Comparison of ENCODE assay signal across 22 mouse cellular contexts in the genomic region with DNA sequence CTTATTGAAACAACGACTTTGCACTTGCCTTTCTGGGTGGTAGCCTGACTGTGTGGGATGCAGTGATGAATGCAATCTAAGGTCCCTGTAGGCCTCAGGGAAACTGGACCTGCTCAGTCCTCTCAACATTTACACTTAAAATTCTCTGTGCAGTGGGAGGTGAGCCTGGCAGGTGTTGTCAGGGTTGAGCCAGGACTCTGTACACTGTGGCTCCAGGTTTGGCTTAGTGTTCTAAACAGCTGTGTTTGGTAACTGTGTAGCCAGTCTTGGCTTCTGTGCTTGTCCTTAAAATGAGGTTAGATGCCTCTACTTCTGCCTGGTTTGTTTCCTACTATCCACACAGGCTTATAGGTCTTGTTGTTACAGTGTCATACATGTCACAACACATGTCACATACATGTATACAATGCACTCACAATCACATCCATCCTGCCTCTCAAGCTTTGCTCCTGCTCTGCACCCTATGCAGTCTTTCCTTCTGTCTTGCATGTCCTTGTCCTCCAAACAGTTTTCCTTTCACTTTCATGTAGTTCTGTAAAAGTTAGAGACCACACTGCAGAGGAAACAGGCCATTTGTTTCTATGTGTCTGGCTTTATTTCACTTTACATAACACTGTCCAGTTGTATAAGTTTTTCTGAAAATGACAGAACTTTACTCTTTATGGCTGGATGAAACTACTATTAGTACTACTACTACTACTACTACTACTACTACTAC.
DNase-seq lines count a peak whose midpoint lies in the region; ATAC-seq and TF ChIP-seq lines count a peak whose summit lies in the region.
"Had no signal": no experiment of that assay in that cellular context is flagged by ENCODE, and none has a peak within 500 bp of the region (broad histone marks: within the 10 kb centered on the region; RNA-seq: fewer than 3 reads in every experiment).

No protein-coding gene starts in this region.

- H3K9me3 ChIP-seq in forebrain, embryonic 10.5 days: no peaks in the 10 kb centered on the region
- no peaks in the 10 kb centered on the region for H3K9me3 ChIP-seq in forebrain, postnatal 0 days (ENCODE audit: low read length)
- H3K9me3 ChIP-seq in intestine, embryonic 14.5 days (ENCODE audit: control insufficient read depth, low read length): no peaks in the 10 kb centered on the region
- H3K9me3 ChIP-seq in intestine, postnatal 0 days (ENCODE audit: control insufficient read depth): no peaks in the 10 kb centered on the region
- H3K9me3 ChIP-seq: forebrain, embryonic 12.5 days; hindbrain, embryonic 13.5 days; limb, embryonic 12.5 days had no signal

- peak; percentile 5 for DNase-seq in forebrain, embryonic 10.5 days (ENCODE audit: extremely low spot score, low spot score)
- no peak for DNase-seq in forebrain, postnatal 0 days
- peak; percentile 50 for DNase-seq in intestine, embryonic 14.5 days (ENCODE audit: low spot score)
- DNase-seq in T-cell, adult 2 months (ENCODE audit: low spot score): no peak
- DNase-seq in testis, postnatal 10 days (ENCODE audit: low spot score): no peak
- DNase-seq: adrenal gland, postnatal 25 days; cerebellum, postnatal 36 days; kidney, postnatal 4 days; layer of hippocampus, adult 9-11 months; lung, postnatal 14 days; right cerebral cortex, postnatal 14 days had no signal

- TF ChIP-seq CTCF in forebrain, postnatal 0 days (IDR thresholded peaks at IDR 0.05; ENCODE audit: low read depth): no peak
- TF ChIP-seq CTCF in intestine, postnatal 0 days (IDR thresholded peaks at IDR 0.05; ENCODE audit: low read depth): no peak

- no peak overlapping the region for H3K27ac ChIP-seq in forebrain, embryonic 10.5 days
- no peak overlapping the region for H3K27ac ChIP-seq in forebrain, postnatal 0 days (ENCODE audit: low read depth, low read length)
- no peak overlapping the region for H3K27ac ChIP-seq in intestine, embryonic 14.5 days (ENCODE audit: low read depth)
- no peak overlapping the region for H3K27ac ChIP-seq in intestine, postnatal 0 days (ENCODE audit: low read depth, low read length)
- peak overlapping the region; percentile 68 for H3K27ac ChIP-seq in brown adipose tissue, adult 24 weeks (replicated peaks; ENCODE audit: low read depth, low read length)
- H3K27ac ChIP-seq: forebrain, embryonic 12.5 days; hindbrain, embryonic 13.5 days; limb, embryonic 12.5 days had no signal

- no peaks in the 10 kb centered on the region for H3K27me3 ChIP-seq in forebrain, embryonic 10.5 days (ENCODE audit: poor library complexity, severe bottlenecking)
- H3K27me3 ChIP-seq in forebrain, postnatal 0 days (ENCODE audit: insufficient read depth, low read length): no peaks in the 10 kb centered on the region
- H3K27me3 ChIP-seq in intestine, embryonic 14.5 days (replicated peaks; ENCODE audit: control insufficient read depth, insufficient read depth, low read length): no peaks in the 10 kb centered on the region
- no peaks in the 10 kb centered on the region for H3K27me3 ChIP-seq in intestine, postnatal 0 days (replicated peaks; ENCODE audit: control insufficient read depth, insufficient read depth, low read length)
- H3K27me3 ChIP-seq: forebrain, embryonic 12.5 days; hindbrain, embryonic 13.5 days; limb, embryonic 12.5 days; Patski had no signal

- WGBS in forebrain, embryonic 10.5 days: 84% methylated on average over 1 of the region's 1 CpGs
- WGBS in forebrain, postnatal 0 days: 94% methylated on average over 1 of the region's 1 CpGs
- 93% methylated on average over 1 of the region's 1 CpGs for WGBS in intestine, embryonic 14.5 days
- 90% methylated on average over 1 of the region's 1 CpGs for WGBS in intestine, postnatal 0 days

- no peak for ATAC-seq in forebrain, postnatal 0 days
- ATAC-seq in intestine, embryonic 14.5 days (replicated peaks; ENCODE audit: low FRiP score, low TSS enrichment, low read depth): no peak
- no peak for ATAC-seq in intestine, postnatal 0 days
- peak; percentile 55 for ATAC-seq in megakaryocyte progenitor cell, adult 5-6 weeks (replicated peaks; ENCODE audit: poor library complexity)
- ATAC-seq: activated CD4-positive, CD25-positive, alpha-beta regulatory T cell, adult 4 months; inflammation-experienced regulatory T-cells, adult 6 months; midbrain, embryonic 16.5 days; Patski had no signal

- H3K4me1 ChIP-seq in forebrain, embryonic 10.5 days: peaks cover 3% of the 10 kb centered on the region; the same call in 1 of the 2 replicates
- H3K4me1 ChIP-seq in forebrain, postnatal 0 days (ENCODE audit: insufficient read depth): peaks cover 3% of the 10 kb centered on the region; the same call in 1 of the 2 replicates
- no peaks in the 10 kb centered on the region for H3K4me1 ChIP-seq in intestine, embryonic 14.5 days (replicated peaks; ENCODE audit: control insufficient read depth, insufficient read depth, low read length)
- H3K4me1 ChIP-seq in intestine, postnatal 0 days (replicated peaks; ENCODE audit: control insufficient read depth, insufficient read depth, low read length): no peaks in the 10 kb centered on the region
- peaks cover 13% of the 10 kb centered on the region; the same call in 1 of the 2 replicates for H3K4me1 ChIP-seq in brown adipose tissue, adult 24 weeks (ENCODE audit: control insufficient read depth, insufficient read depth, insufficient read length, low read length)
- H3K4me1 ChIP-seq: forebrain, embryonic 12.5 days had no signal

- no peak overlapping the region for H3K4me3 ChIP-seq in forebrain, embryonic 10.5 days
- no peak overlapping the region for H3K4me3 ChIP-seq in forebrain, postnatal 0 days (ENCODE audit: low read depth, low read length)
- no peak overlapping the region for H3K4me3 ChIP-seq in intestine, embryonic 14.5 days (ENCODE audit: low read depth, low read length)
- no peak overlapping the region for H3K4me3 ChIP-seq in intestine, postnatal 0 days (ENCODE audit: low read depth, low read length)
- no peak overlapping the region for H3K4me3 ChIP-seq in brown adipose tissue, adult 24 weeks (ENCODE audit: insufficient read depth, low read depth, low read length)
- H3K4me3 ChIP-seq: forebrain, embryonic 12.5 days; hindbrain, embryonic 13.5 days; limb, embryonic 12.5 days had no signal

- H3K9ac ChIP-seq in forebrain, postnatal 0 days: no peak overlapping the region
- no peak overlapping the region for H3K9ac ChIP-seq in intestine, embryonic 14.5 days (ENCODE audit: low read length)
- no peak overlapping the region for H3K9ac ChIP-seq in intestine, postnatal 0 days (ENCODE audit: low read depth, low read length)
- H3K9ac ChIP-seq: forebrain, embryonic 12.5 days; hindbrain, embryonic 13.5 days; limb, embryonic 12.5 days had no signal

- H3K4me2 ChIP-seq in forebrain, postnatal 0 days (ENCODE audit: low read depth): no peak overlapping the region
- H3K4me2 ChIP-seq in intestine, embryonic 14.5 days (ENCODE audit: low read length): no peak overlapping the region
- no peak overlapping the region for H3K4me2 ChIP-seq in intestine, postnatal 0 days (replicated peaks; ENCODE audit: low read depth)
- H3K4me2 ChIP-seq: forebrain, embryonic 12.5 days; heart, embryonic 11.5 days; hindbrain, embryonic 13.5 days; limb, embryonic 12.5 days had no signal

- H3K36me3 ChIP-seq in forebrain, embryonic 10.5 days (replicated peaks): no peaks in the 10 kb centered on the region
- no peaks in the 10 kb centered on the region for H3K36me3 ChIP-seq in forebrain, postnatal 0 days (ENCODE audit: insufficient read depth)
- no peaks in the 10 kb centered on the region for H3K36me3 ChIP-seq in intestine, embryonic 14.5 days (ENCODE audit: control insufficient read depth, insufficient read depth, low read length)
- H3K36me3 ChIP-seq in intestine, postnatal 0 days (ENCODE audit: control insufficient read depth, insufficient read depth): no peaks in the 10 kb centered on the region
- H3K36me3 ChIP-seq: forebrain, embryonic 12.5 days; hindbrain, embryonic 13.5 days; limb, embryonic 12.5 days had no signal

Comparison
In these comparisons a context has a peak if more than half of its experiments do, and no peak if none do; other contexts are left out.
1. DNase-seq: peak in forebrain, embryonic 10.5 days (single experiment) and intestine, embryonic 14.5 days (single experiment); none in forebrain, postnatal 0 days (single experiment), T-cell, adult 2 months (single experiment) and testis, postnatal 10 days (single experiment).